Mouse (Mus musculus) CH12.LX (cell line): ENCODE measurements around the gene Uri1. TPM values are rescaled to one million over a fixed set of nuclear protein-coding genes. Genes with fewer than 3 reads are reported as not detected.

Experiments used
- DNase-seq: peaks from one replicate; pipeline ENCODE4 v3.0.0-alpha.2; 2013; ENCODE audit errors: extremely low read depth
- H3K27ac ChIP-seq: 2 replicates; pipeline ENCODE4 v1.5.1; 2012; ENCODE audit warnings: low read depth, mild to moderate bottlenecking, control low read depth, moderate library complexity; ENCODE audit not compliant: insufficient read depth
- H3K27me3 ChIP-seq: replicated peaks from 2 replicates; pipeline ENCODE3; 2012; ENCODE audit warnings: inconsistent platforms
- H3K36me3 ChIP-seq, 2 experiments: replicated peaks in 1 of 2; 2 replicates each; pipeline versions ENCODE3 to v1.6.1; 2012; ENCODE audit warnings: inconsistent platforms in 1 of 2, low read length in 1 of 2, mild to moderate bottlenecking in 1 of 2, mixed read lengths in 1 of 2, moderate library complexity in 1 of 2; ENCODE audit not compliant: control insufficient read depth in 1 of 2, insufficient read depth in 1 of 2
- H3K4me1 ChIP-seq, 2 experiments: 2 replicates each; pipeline ENCODE4 v1.6.1; 2012; ENCODE audit warnings: inconsistent platforms in 1 of 2, moderate library complexity in 1 of 2; ENCODE audit not compliant: insufficient read depth in 2 of 2, control insufficient read depth in 1 of 2
- H3K4me2 ChIP-seq: 2 replicates; pipeline ENCODE4 v1.6.1; 2012; ENCODE audit warnings: low read depth, mild to moderate bottlenecking, control low read depth; ENCODE audit not compliant: poor library complexity, insufficient read depth, severe bottlenecking
- H3K4me3 ChIP-seq, 3 experiments: fragments of 150-350 bp in 1 of 3; sonication (generic) in 1 of 3; replicated peaks in 1 of 3; 2 replicates each; pipeline versions ENCODE3 to v1.5.1; 2011 to 2012; ENCODE audit warnings: low read depth in 2 of 3, low read length in 2 of 3, mild to moderate bottlenecking in 2 of 3, moderate library complexity in 2 of 3, control low read depth in 1 of 3, improper control_type of control experiment in 1 of 3, inconsistent platforms in 1 of 3, mixed read lengths in 1 of 3; ENCODE audit not compliant: poor library complexity in 1 of 3
- H3K79me2 ChIP-seq: replicated peaks from 2 replicates; pipeline ENCODE4 v1.6.1; 2012; ENCODE audit warnings: mild to moderate bottlenecking, moderate library complexity; ENCODE audit not compliant: control insufficient read depth, poor library complexity, insufficient read depth, severe bottlenecking; ENCODE audit errors: extremely low read depth
- H3K9ac ChIP-seq: 2 replicates; pipeline ENCODE4 v1.6.1; 2012; ENCODE audit warnings: low read depth, mild to moderate bottlenecking, control low read depth, moderate library complexity; ENCODE audit not compliant: insufficient read depth
- H3K9me3 ChIP-seq: replicated peaks from 2 replicates; pipeline ENCODE3; 2012; ENCODE audit warnings: low read length, inconsistent platforms, mixed read lengths
- CHD2 ChIP-seq: IDR thresholded peaks from 2 replicates; pipeline ENCODE4 v1.6.1; 2011; ENCODE audit warnings: low read length, improper control_type of control experiment
- E2F4 ChIP-seq: IDR thresholded peaks from 2 replicates; pipeline ENCODE4 v1.6.1; 2011; ENCODE audit warnings: low read depth, low read length, improper control_type of control experiment; ENCODE audit not compliant: insufficient replicate concordance
- ETS1 ChIP-seq: conservative IDR thresholded peaks from 2 replicates; pipeline ENCODE4 v1.6.1; 2012; ENCODE audit warnings: low read depth, mild to moderate bottlenecking, inconsistent platforms, low read length, improper control_type of control experiment, moderate library complexity
- HCFC1 ChIP-seq: IDR thresholded peaks from 2 replicates; pipeline ENCODE4 v1.6.1; 2012; ENCODE audit warnings: low read depth, mild to moderate bottlenecking, inconsistent platforms, low read length, improper control_type of control experiment
- JUN ChIP-seq: IDR thresholded peaks from 2 replicates; pipeline ENCODE4 v1.6.1; 2011; ENCODE audit warnings: low read depth, mild to moderate bottlenecking, low read length, improper control_type of control experiment, moderate library complexity; ENCODE audit not compliant: insufficient read depth
- JUND ChIP-seq: conservative IDR thresholded peaks from 2 replicates; pipeline ENCODE4 v1.6.1; 2011; ENCODE audit warnings: low read depth, low read length, improper control_type of control experiment
- MAFK ChIP-seq: IDR thresholded peaks from 2 replicates; pipeline ENCODE4 v1.6.1; 2011; ENCODE audit warnings: low read length, improper control_type of control experiment; ENCODE audit not compliant: insufficient replicate concordance
- MAX ChIP-seq: IDR thresholded peaks from 2 replicates; pipeline ENCODE4 v1.6.1; 2011; ENCODE audit warnings: low read length, improper control_type of control experiment
- MEF2A ChIP-seq: IDR thresholded peaks from 2 replicates; pipeline ENCODE4 v1.6.1; 2014; ENCODE audit warnings: low read depth, mild to moderate bottlenecking, inconsistent platforms, low read length, improper control_type of control experiment, borderline replicate concordance
- MYC ChIP-seq: IDR thresholded peaks from 2 replicates; pipeline ENCODE4 v1.6.1; 2011; ENCODE audit warnings: low read depth, mild to moderate bottlenecking, improper control_type of control experiment, low read length
- NELFE ChIP-seq: IDR thresholded peaks from 2 replicates; pipeline ENCODE4 v1.6.1; 2011; ENCODE audit warnings: low read depth, low read length, improper control_type of control experiment
- PAX5 ChIP-seq: IDR thresholded peaks from 2 replicates; pipeline ENCODE4 v1.6.1; 2012; ENCODE audit warnings: low read length, inconsistent platforms, mixed read lengths
- POLR2AphosphoS2 ChIP-seq: IDR thresholded peaks from 2 replicates; pipeline ENCODE4 v1.6.1; 2011; ENCODE audit warnings: low read depth, low read length, improper control_type of control experiment
- RAD21 ChIP-seq: IDR thresholded peaks from 2 replicates; pipeline ENCODE4 v1.6.1; 2011; ENCODE audit warnings: low read depth, mild to moderate bottlenecking, low read length, improper control_type of control experiment, moderate library complexity
- SIN3A ChIP-seq: IDR thresholded peaks from 2 replicates; pipeline ENCODE4 v1.6.1; 2012; ENCODE audit warnings: low read length, improper control_type of control experiment, inconsistent platforms
- SMC3 ChIP-seq: IDR thresholded peaks from 2 replicates; pipeline ENCODE4 v1.6.1; 2011; ENCODE audit warnings: low read depth, low read length, improper control_type of control experiment
- TBP ChIP-seq: conservative IDR thresholded peaks from 2 replicates; pipeline ENCODE4 v1.6.1; 2011; ENCODE audit warnings: low read depth, low read length, improper control_type of control experiment
- ZC3H11A ChIP-seq: IDR thresholded peaks from 2 replicates; pipeline ENCODE4 v1.6.1; 2012; ENCODE audit warnings: low read depth, mild to moderate bottlenecking, inconsistent platforms, low read length, improper control_type of control experiment
- dilution Hi-C: fragments of 300-500 bp; cut with MboI; formaldehyde crosslinking; loops from 2 replicates; pipeline ENCODE4 v1.14.3; 2020; ENCODE audit warnings: low sequenced_read_pairs; ENCODE audit not compliant: extremely low pct_unique_long_range_greater_than_20kb, extremely low pct_ligation_motif_present
- in situ Hi-C: fragments of 300-500 bp; cut with MboI; formaldehyde crosslinking; loops from 3 replicates; pipeline ENCODE4 v1.14.3; 2019; ENCODE audit warnings: low sequenced_read_pairs, low pct_ligation_motif_present, low pct_unique_long_range_greater_than_20kb, mixed read lengths
- polyA plus RNA-seq: library from polyadenylated mRNA; unstranded; fragments of >175 nt; gene quantifications from 2 replicates; pipeline ENCODE4 v1.2.1, GENCODE M21; 2012; ENCODE audit warnings: low read depth; ENCODE audit not compliant: insufficient read length
- total RNA-seq, 2 experiments: library from RNA; depleted of rRNA; stranded (reverse); fragments of 300-350 nt in 1 of 2; fragments of >200 nt in 1 of 2; gene quantifications; 2 replicates each; pipeline ENCODE4 v1.2.3; 2012 to 2014

Uri1 gene
- total and polyA plus RNA-seq, 3 experiments: 37.1 to 53.3 (median 50.1) TPM

GRCm38 (mm10) chr7:37921681-37922430, 101.5 kb downstream of the Uri1 start:
- no peak overlapping the region for H3K4me2 ChIP-seq
- peaks cover 4% of the 10 kb centered on the region for H3K9me3 ChIP-seq
- dilution Hi-C loops: no loop called here
- no peaks in the 10 kb centered on the region for H3K4me1 ChIP-seq
- no peak overlapping the region for H3K9ac ChIP-seq
- TF ChIP-seq JUND (no peak), MEF2A (no peak), MAFK (no peak), ZC3H11A (no peak), MYC (no peak)
- H3K27me3 ChIP-seq: peaks cover 19% of the 10 kb centered on the region
- no peaks in the 10 kb centered on the region for H3K36me3 ChIP-seq
- H3K4me3 ChIP-seq: no peak overlapping the region
- DNase-seq: no peak
- in situ Hi-C loops: no loop called here
- no peak overlapping the region for H3K27ac ChIP-seq
- no peaks in the 10 kb centered on the region for H3K79me2 ChIP-seq

GRCm38 (mm10) chr7:37918926-37919325, 104.4 kb downstream of the Uri1 start:
- no peak for DNase-seq
- Histone ChIP-seq H3K79me2 (no peaks in the 10 kb centered on the region), H3K4me3 (no peak overlapping the region), H3K27ac (no peak overlapping the region), H3K36me3 (no peaks in the 10 kb centered on the region), H3K4me1 (no peaks in the 10 kb centered on the region), H3K9me3 (peaks cover 3% of the 10 kb centered on the region), H3K9ac (no peak overlapping the region), H3K27me3 (peaks cover 31% of the 10 kb centered on the region), H3K4me2 (no peak overlapping the region)
- dilution Hi-C loops: no loop called here
- in situ Hi-C loops: no loop called here
- TF ChIP-seq CHD2: no peak
- no peak for TF ChIP-seq MYC
- no peak for TF ChIP-seq MEF2A
- TF ChIP-seq ETS1: no peak
- no peak for TF ChIP-seq HCFC1
- TF ChIP-seq PAX5: no peak
- TF ChIP-seq E2F4: no peak
- TF ChIP-seq SIN3A: no peak
- TF ChIP-seq MAX: no peak
- TF ChIP-seq JUN: no peak
- no peak for TF ChIP-seq POLR2AphosphoS2
- TF ChIP-seq RAD21: no peak
- no peak for TF ChIP-seq TBP
- TF ChIP-seq NELFE: no peak
- no peak for TF ChIP-seq SMC3
